Mouse (Mus musculus): ENCODE data around the gene Zfp536. TPM values are rescaled to one million over a fixed set of nuclear protein-coding genes. Genes with fewer than 3 reads are reported as not detected.

Zfp536 gene
- total and polyA plus RNA-seq, 3 experiments = not detected

DNA sequence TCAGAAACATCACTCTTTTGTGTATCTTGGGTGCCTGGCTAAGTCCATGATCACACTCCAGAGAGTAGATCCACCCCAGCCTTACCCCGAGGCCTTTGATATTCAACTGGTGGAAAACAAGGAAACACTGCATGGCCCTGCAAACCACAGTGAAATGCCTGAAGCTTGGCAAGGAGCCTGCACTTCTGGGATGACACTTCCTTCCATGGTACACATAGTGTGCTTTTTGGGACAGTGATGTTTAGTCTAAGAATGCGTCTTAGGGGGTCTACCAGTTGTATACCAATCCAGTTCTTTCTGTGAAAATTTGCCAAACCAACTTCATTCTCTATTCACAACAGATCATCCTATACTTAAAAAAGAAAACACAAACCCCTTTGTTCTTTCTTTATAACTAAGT, 242.3 kb downstream of the Zfp536 start:
- Histone ChIP-seq H3K4me2 (ENCODE audit: insufficient read depth, low read depth, poor library complexity, severe bottlenecking) (no peak overlapping the region), H3K9ac (ENCODE audit: insufficient read depth, low read depth) (no peak overlapping the region), H3K9me3 (replicated peaks; ENCODE audit: low read length) (peaks cover 83% of the 10 kb centered on the region), H3K4me1 (ENCODE audit: control insufficient read depth in 1 of 2, insufficient read depth in 2 of 2) (no peaks in the 10 kb centered on the region), H3K27ac (ENCODE audit: insufficient read depth, low read depth) (no peak overlapping the region), H3K36me3 (replicated peaks in 1 of 2; ENCODE audit: control insufficient read depth in 1 of 2, insufficient read depth in 1 of 2, low read length in 1 of 2) (no peaks in the 10 kb centered on the region), H3K27me3 (replicated peaks) (no peaks in the 10 kb centered on the region), H3K79me2 (replicated peaks; ENCODE audit: control insufficient read depth, extremely low read depth, insufficient read depth, poor library complexity, severe bottlenecking) (no peaks in the 10 kb centered on the region), H3K4me3 (replicated peaks in 1 of 3; ENCODE audit: low read depth in 2 of 3, low read length in 2 of 3, poor library complexity in 1 of 3) (no peak overlapping the region)
- in situ Hi-C loops (cut with MboI; ENCODE audit: low pct_ligation_motif_present, low pct_unique_long_range_greater_than_20kb, low sequenced_read_pairs) (no loop called here), dilution Hi-C loops (cut with MboI; ENCODE audit: extremely low pct_ligation_motif_present, extremely low pct_unique_long_range_greater_than_20kb, low sequenced_read_pairs) (no loop called here)
- no peak for TF ChIP-seq MEF2A (IDR thresholded peaks at IDR 0.05; ENCODE audit: borderline replicate concordance, low read depth, low read length)
- no peak for TF ChIP-seq JUND (conservative IDR thresholded peaks at IDR 0.05; ENCODE audit: low read depth, low read length)
- TF ChIP-seq JUN (IDR thresholded peaks at IDR 0.05; ENCODE audit: insufficient read depth, low read depth, low read length) = no peak
- no peak for TF ChIP-seq ELF1 (IDR thresholded peaks at IDR 0.05; ENCODE audit: low read depth, low read length)
- TF ChIP-seq POLR2AphosphoS2 (IDR thresholded peaks at IDR 0.05; ENCODE audit: low read depth, low read length) = no peak
- no peak for TF ChIP-seq MAX (IDR thresholded peaks at IDR 0.05; ENCODE audit: low read length)
- no peak for TF ChIP-seq MYC (IDR thresholded peaks at IDR 0.05; ENCODE audit: low read depth, low read length)
- TF ChIP-seq ZNF384 (IDR thresholded peaks at IDR 0.05; ENCODE audit: low read depth, low read length) = no peak
- no peak for TF ChIP-seq PAX5 (IDR thresholded peaks at IDR 0.05; ENCODE audit: low read length)
- no peak for DNase-seq (ENCODE audit: extremely low read depth)

DNA sequence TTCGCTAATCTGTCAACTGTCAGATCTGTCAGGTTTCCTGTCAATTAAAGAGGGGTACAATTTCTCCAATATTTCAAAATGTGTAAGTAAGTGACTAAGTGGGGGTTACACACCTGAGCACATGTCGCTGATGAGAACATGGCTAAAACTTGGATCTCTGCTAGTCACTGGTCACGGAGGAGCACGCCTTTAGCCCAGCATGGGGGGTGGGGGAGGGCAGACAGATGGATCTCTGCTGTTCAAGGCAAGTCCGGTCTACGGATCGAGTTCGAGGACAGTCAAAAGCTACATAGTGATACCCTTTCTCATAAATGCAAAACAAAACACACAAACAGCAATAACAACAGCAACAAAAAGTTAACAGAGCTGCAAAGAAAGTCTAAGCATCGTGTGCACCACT, 245.1 kb downstream of the Zfp536 start:
- no peak overlapping the region for H3K4me2 ChIP-seq (ENCODE audit: insufficient read depth, low read depth, poor library complexity, severe bottlenecking)

DNA sequence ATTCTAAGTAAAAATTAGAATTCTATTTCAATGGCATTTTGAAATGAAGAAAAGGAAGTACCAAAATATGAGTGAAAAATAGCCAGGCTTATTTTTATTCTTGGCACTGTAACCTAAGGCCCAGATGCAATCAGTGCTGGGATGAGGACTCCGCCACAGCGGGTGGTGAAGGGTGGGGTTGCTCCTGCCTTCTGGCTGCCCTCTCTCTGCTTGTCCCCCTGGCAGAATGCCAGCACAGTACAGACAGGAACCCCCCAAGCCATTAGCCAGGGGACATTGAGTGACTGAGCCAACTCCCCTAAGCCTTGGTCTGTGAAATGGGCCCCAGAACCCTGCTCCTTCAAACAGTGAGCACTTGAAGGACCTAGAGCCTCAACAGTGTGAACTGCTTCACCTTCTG, 245.6 kb downstream of the Zfp536 start:
- dilution Hi-C loops (cut with MboI; ENCODE audit: extremely low pct_ligation_motif_present, extremely low pct_unique_long_range_greater_than_20kb, low sequenced_read_pairs) = no loop called here
- Histone ChIP-seq H3K4me1 (ENCODE audit: control insufficient read depth in 1 of 2, insufficient read depth in 2 of 2) (no peaks in the 10 kb centered on the region), H3K4me2 (ENCODE audit: insufficient read depth, low read depth, poor library complexity, severe bottlenecking) (no peak overlapping the region), H3K9ac (ENCODE audit: insufficient read depth, low read depth) (no peak overlapping the region), H3K79me2 (replicated peaks; ENCODE audit: control insufficient read depth, extremely low read depth, insufficient read depth, poor library complexity, severe bottlenecking) (no peaks in the 10 kb centered on the region), H3K27ac (ENCODE audit: insufficient read depth, low read depth) (no peak overlapping the region), H3K4me3 (replicated peaks in 1 of 3; ENCODE audit: low read depth in 2 of 3, low read length in 2 of 3, poor library complexity in 1 of 3) (no peak overlapping the region), H3K36me3 (replicated peaks in 1 of 2; ENCODE audit: control insufficient read depth in 1 of 2, insufficient read depth in 1 of 2, low read length in 1 of 2) (no peaks in the 10 kb centered on the region), H3K9me3 (replicated peaks; ENCODE audit: low read length) (peaks cover 87% of the 10 kb centered on the region), H3K27me3 (replicated peaks) (no peaks in the 10 kb centered on the region)
- TF ChIP-seq USF2 (conservative IDR thresholded peaks at IDR 0.05; ENCODE audit: low read depth, low read length) (no peak), MAFK (IDR thresholded peaks at IDR 0.05; ENCODE audit: insufficient replicate concordance, low read length) (no peak), IRF4 (IDR thresholded peaks at IDR 0.05; ENCODE audit: low read depth, low read length) (no peak), MXI1 (IDR thresholded peaks at IDR 0.05; ENCODE audit: low read depth, low read length) (no peak), JUN (IDR thresholded peaks at IDR 0.05; ENCODE audit: insufficient read depth, low read depth, low read length) (no peak)
- in situ Hi-C loops (cut with MboI; ENCODE audit: low pct_ligation_motif_present, low pct_unique_long_range_greater_than_20kb, low sequenced_read_pairs) = no loop called here
- DNase-seq (ENCODE audit: extremely low read depth) = no peak

More for the DNA sequence above, 245.1 kb downstream of the Zfp536 start:
- in situ Hi-C loops (cut with MboI; ENCODE audit: low pct_ligation_motif_present, low pct_unique_long_range_greater_than_20kb, low sequenced_read_pairs) (no loop called here), dilution Hi-C loops (cut with MboI; ENCODE audit: extremely low pct_ligation_motif_present, extremely low pct_unique_long_range_greater_than_20kb, low sequenced_read_pairs) (no loop called here)
- Histone ChIP-seq H3K36me3 (replicated peaks in 1 of 2; ENCODE audit: control insufficient read depth in 1 of 2, insufficient read depth in 1 of 2, low read length in 1 of 2) (no peaks in the 10 kb centered on the region), H3K9me3 (replicated peaks; ENCODE audit: low read length) (peaks cover 84% of the 10 kb centered on the region), H3K27ac (ENCODE audit: insufficient read depth, low read depth) (no peak overlapping the region), H3K9ac (ENCODE audit: insufficient read depth, low read depth) (no peak overlapping the region), H3K4me3 (replicated peaks in 1 of 3; ENCODE audit: low read depth in 2 of 3, low read length in 2 of 3, poor library complexity in 1 of 3) (no peak overlapping the region), H3K27me3 (replicated peaks) (no peaks in the 10 kb centered on the region), H3K79me2 (replicated peaks; ENCODE audit: control insufficient read depth, extremely low read depth, insufficient read depth, poor library complexity, severe bottlenecking) (no peaks in the 10 kb centered on the region), H3K4me1 (ENCODE audit: control insufficient read depth in 1 of 2, insufficient read depth in 2 of 2) (no peaks in the 10 kb centered on the region)
- DNase-seq (ENCODE audit: extremely low read depth) = no peak
- TF ChIP-seq E2F4 (IDR thresholded peaks at IDR 0.05; ENCODE audit: insufficient replicate concordance, low read depth, low read length) (no peak), ELF1 (IDR thresholded peaks at IDR 0.05; ENCODE audit: low read depth, low read length) (no peak), MAFK (IDR thresholded peaks at IDR 0.05; ENCODE audit: insufficient replicate concordance, low read length) (no peak), NRF1 (IDR thresholded peaks at IDR 0.05; ENCODE audit: low read depth, low read length) (no peak), ETS1 (conservative IDR thresholded peaks at IDR 0.05; ENCODE audit: low read depth, low read length) (no peak), MEF2A (IDR thresholded peaks at IDR 0.05; ENCODE audit: borderline replicate concordance, low read depth, low read length) (no peak), RAD21 (IDR thresholded peaks at IDR 0.05; ENCODE audit: low read depth, low read length) (no peak), ZMIZ1 (IDR thresholded peaks at IDR 0.05; ENCODE audit: low read depth, low read length) (no peak), JUN (IDR thresholded peaks at IDR 0.05; ENCODE audit: insufficient read depth, low read depth, low read length) (no peak), EP300 (IDR thresholded peaks at IDR 0.05; ENCODE audit: low read length) (no peak), HCFC1 (IDR thresholded peaks at IDR 0.05; ENCODE audit: low read depth, low read length) (no peak), MYC (IDR thresholded peaks at IDR 0.05; ENCODE audit: low read depth, low read length) (no peak), TBP (conservative IDR thresholded peaks at IDR 0.05; ENCODE audit: low read depth, low read length) (no peak), USF1 (IDR thresholded peaks at IDR 0.05; ENCODE audit: low read depth, low read length) (no peak), MAX (IDR thresholded peaks at IDR 0.05; ENCODE audit: low read length) (no peak)

Measured in CH12.LX (cell line).